Mouse (Mus musculus) kidney, postnatal 25 days (tissue): ENCODE measurements around the gene Pepd.
A peak's percentile ranks its signal among the peaks of the same experiment; 100 is the strongest.

Experiments used
- DNase-seq, 2 experiments: peaks; one replicate each; pipeline ENCODE4 v3.0.0; 2021; ENCODE audit warnings: mixed read lengths in 2 of 2

Pepd gene

DNA sequence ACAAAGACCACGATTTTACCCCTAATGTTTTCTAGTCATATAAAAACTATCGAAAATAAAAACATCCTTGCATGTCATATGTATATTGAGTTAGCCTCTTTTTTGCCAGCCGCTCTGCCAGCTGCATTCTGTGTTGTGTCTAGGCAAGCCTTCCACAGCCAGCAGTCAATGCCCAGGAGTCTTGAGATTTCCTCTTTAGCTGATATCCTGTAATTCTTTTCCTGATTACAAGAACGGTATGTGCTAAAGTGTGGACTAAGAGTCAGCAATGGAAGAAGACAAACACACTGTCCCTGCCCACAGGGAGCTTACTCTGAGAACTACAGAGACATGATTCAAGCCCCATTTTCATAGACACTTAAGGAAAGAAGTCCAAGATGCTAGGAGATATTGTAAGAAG lies 145.4 kb downstream of the Pepd start:
- DNase-seq = peak in 1 of 2 experiments; percentile 38

DNA sequence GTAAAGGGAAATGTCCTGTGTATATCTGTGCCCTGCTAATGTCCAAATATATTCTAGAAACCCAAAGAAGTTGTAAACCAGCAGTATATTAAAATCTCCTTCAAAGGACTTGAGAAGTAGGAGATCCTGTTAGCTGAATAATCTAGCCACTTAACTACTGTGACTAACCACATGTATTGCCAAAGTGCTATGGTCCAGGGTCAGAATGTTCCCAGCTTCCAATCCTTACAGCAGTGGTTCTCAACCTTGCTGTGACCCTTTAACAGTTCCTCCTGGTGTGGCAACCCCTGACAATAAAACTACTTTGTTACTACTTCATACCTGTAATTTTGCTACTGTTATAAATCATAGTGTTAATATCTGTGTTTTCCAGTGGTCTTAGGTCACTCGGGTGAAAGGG lies 146.2 kb downstream of the Pepd start:
- DNase-seq = no peak

DNA sequence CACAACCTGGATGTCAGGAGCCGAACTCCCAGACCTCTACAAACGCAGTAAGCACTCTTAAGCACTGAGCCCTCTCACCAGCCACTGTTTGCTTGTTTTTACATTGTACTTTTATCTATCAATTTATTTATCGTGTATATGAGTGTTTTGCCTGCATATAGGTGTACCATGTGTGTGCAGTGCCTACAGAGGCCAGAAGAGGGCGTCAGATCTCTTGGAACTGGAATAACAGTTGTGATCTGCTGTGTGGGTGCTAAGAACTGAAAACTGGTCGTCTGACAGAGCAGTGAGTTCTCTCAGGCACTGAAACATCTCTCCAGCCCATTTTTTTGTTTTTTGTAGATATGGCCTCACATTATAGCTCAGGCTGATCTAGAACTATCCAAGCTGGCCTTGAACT lies 147.3 kb downstream of the Pepd start:
- peak in 1 of 2 experiments; percentile 12 for DNase-seq

DNA sequence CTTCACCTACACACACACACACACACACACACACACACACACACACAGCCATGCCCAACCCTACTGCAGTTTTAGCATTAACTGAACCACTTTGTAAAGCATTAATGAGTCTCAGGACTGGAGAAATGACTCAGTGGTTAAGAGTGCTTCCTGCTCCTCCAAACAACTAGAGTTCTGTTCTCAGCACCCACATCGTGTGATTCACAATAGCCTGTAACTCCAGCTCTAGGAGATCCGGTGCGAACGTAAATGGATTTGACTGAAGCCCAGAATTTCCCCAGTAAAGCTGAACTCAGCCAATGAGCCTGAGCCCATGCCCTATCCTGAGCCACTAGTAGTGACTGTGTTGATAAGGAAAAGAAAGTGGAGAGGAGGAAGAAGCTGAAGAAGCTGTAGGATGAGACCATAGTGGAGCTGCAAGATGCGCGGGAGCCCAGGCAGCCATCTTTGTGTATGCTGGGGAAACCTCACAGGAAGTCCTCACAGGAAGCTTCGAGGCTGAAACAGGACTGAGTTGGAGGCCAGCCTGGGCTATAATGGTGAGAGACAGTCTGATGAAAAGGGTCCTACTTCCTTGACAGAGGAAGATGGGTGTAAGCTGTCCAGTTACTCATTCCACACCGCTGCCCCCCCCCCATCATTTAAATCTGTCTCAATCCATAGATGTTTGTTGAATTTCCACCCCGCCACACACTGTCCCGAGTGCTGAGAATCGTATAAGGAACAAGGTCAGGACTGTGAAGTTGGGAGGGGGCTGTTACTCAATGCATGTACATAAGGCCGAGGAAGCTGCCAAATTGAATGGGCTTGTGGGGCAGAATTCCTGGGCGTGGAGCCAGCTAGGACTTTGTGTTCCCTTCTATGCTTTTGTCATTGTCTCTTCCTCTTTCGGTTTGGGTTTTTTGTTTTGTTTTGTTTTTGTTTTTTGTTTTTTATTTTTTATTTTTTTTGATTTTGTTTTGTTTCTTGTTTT lies 152.4 kb downstream of the Pepd start:
- DNase-seq = peak; percentile 50 to 70

DNA sequence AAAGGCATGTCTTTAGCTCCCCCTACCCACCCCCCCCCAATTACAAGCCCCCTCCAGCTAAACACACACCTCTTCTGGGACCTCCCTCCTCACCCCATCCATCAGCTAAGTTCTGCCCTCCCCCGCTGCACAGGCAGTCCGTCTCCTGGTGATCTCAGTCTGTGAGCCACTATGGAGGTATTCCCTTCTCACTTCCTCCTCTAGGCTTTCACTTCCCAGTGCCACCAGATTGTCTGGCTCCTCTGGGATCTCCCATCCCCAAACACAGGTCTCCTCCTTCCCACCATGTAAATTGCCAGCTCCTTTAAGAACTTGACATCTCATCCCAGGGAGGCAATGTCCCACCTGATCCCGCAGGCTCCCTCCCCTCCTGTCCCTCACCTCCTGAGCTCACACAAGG lies 153.8 kb downstream of the Pepd start:
- DNase-seq = no peak

DNA sequence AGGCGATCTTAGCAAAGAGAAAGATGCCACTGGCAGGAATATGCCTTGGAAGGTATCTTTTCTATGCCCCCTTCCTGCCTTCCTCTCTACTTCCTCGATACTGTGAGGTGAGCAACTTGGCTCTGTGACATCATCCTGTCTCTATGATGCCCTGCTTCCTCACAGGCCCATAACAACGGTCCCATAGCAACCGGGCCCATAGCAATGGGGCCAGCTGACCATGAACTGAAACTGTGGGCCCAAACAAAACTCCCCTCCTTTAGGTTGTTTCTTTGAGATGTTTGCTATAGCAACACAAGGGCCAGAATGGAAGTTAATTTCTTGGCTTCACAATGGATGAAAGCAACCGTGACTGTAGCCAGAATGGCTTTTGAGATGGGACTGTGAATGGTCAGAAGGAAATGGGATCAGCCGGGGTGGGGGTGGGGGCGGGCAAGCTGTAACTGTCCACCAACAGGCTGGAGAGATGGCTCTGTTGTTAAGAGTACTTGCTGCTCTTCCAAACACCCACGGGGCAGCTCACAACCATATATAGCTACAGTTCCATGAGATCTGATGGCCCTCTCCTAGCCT lies 154.5 kb downstream of the Pepd start:
- no peak for DNase-seq

DNA sequence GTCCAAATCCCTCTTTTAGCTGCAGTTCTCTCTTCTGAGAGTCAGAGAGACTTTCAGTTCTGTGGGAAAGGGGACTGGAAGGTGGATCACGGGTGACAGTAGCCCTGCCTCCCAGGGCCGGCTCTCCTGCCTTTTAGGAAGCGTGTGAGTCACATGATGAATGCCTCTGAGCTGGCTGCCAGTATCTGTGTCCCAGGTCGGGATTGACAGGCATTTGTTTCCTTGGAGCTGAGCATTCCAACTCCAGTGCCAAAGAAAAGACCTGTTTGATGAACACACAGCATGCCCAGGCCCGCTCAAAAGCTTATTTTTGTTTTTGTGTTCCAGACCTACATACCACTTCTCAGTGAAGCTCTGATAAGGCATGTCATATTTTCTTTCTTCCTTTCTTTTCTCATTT lies 164.5 kb downstream of the Pepd start:
- peak; percentile 25 to 58 for DNase-seq

DNA sequence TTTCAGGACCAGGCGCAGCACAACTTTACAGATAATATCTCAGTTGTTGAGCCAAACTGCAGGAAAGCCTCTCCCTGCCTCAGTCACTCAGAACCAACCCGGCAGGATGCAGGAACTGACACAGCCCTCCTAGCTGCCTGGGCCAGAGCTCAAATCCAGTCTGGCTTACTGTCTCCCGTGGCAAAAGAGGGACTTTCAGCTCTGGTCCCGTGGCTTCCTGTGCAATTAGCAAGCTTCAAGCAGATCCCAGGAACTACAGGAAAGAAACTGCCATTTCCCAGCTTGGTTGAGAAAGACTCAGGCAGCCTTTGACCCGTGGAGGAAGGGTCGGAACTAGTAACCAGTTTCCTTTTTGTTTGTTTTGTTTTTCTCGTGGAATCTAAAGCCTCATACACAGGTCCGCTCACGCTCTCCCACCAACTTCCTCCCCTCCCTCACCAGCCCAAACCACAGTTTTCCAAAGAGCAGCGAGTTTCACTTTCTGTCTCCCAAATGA lies 168.7 kb downstream of the Pepd start:
- DNase-seq = peak; percentile 69 to 88

DNA sequence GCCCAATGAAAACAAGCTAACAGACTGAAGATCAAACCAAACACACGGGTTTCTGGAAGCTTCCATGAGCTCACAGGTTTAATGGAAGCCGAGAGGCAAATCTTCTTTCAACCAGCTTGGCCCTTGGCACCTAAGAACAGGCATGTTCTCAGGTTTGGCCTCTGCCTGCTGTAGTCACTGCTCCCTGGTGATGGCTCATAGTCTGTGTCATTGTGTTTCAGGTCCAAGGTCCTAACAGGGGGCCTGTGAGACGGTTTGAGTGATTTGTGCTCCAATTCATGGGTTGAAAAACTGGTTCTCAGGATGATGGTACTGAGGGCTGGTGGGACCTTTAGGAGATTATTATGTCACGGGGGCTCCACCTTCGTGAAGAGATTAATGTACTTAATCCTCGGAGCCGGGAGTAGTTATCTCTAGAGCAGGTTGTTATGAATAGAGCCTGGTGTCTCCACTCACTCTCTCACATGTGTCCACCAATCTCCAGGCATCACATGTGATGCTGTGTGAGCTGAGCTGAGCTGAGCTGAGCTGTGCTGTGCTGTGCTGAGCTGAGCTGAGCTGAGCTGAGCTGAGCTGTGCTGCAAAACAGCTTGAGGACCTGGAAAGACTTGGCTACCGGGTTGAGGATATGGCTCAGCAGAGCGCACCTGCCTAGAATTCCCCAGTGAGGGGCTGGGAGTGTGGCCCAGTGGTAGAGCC lies 169.4 kb downstream of the Pepd start:
- DNase-seq = no peak

DNA sequence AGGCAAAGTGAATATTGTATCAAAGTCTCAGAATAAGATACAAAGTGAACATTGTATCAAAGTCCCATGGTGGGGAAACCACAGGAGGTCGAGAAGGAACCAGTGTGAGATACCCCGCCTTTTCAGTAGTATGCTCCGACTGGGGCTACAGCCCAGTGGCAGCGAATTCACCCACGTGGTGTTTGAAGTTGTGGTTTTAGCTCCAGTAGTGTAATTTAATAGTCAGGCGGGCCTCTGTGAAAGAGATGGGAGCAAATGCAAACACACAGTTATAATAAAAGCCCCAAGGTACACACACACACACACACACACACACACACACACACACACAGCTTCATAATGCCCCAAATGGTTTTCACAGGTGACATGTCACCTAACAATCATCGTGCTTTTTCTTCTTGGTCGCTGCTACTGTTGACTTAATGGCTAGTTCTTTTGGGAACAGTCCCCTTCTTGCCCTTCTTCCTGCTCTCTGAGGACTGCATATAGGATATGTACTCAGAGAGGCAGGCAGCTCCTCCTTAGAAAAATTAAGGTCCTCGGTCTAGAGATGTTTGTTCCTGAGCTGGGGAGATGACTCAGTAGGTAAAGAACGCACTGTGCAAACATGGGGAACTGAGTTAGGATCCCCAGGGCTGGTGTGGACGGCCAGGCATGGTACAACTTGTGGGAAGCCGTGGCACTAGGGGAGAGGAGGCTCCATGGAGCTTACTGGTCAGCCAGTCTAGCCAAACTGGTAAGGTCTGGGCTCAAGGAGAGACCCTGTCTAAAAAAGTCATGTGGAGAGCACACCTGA lies 172.6 kb downstream of the Pepd start:
- DNase-seq = no peak

DNA sequence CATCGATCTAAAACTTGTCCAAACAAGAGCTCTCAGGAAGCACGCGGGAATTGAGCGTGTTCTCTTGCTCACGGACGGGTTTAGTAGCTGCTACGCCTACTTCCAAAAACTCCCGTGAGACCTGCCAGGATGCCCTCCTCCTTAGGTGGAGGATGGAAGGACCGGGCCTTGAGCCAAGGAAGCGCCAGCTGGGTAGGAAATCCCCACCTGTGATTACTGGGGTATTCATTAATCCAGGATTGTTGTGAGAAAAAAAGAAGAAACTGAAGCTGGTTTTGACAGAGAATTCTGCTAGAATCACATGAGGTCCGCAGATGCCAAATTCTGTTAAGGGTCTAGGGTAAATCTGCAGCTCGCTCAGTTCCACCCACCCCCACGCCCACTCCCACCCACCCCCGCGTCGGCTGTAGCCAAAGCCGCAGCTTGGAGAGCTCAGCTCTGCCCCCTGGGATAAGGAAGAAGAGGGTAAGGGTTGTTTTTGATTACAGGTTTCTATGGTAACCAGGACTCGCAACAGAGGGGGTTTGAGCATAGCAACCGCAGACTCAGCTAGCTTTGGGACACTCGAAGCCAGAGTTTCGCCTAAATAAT lies 174.2 kb downstream of the Pepd start:
- peak; percentile 65 to 78 for DNase-seq

DNA sequence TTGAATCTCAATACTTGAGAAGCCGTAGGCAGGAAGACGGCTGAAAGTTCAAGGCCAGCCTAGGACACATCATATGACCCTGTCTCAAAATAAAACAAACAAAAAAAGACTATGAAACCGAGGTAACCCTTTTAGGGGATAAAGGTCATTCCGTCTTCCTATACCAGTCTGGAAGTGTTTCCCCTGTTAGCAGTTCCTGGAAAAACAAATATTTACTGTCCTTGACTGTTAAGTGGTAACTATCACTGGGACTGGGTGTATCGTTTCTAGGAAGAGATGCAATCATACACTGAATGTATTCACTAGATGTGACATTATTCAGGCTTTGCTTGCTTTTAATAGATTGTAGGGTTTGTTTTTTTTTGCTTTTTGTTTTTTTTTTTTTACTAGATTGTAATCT lies 178.4 kb downstream of the Pepd start:
- no peak for DNase-seq
